Mouse (Mus musculus) monocyte, adult 5-6 weeks (primary cell): ENCODE measurements around the gene Dppa5a. TPM values are rescaled to one million over a fixed set of nuclear protein-coding genes. Genes with fewer than 3 reads are reported as not detected.
A peak's percentile ranks its signal among the peaks of the same experiment; 100 is the strongest.
"Not testable (repeated sequence)": the region's sequence is repeated elsewhere in the genome, so short reads cannot be mapped to it uniquely, and the experiment has no call there.

Experiments
- ATAC-seq: fragments of 153-309, 156-312 bp; replicated peaks from 2 replicates; pipeline ENCODE4 v1.8.0; 2017; ENCODE audit warnings: mild to moderate bottlenecking; ENCODE audit not compliant: low TSS enrichment, insufficient number of reproducible peaks, severe bottlenecking, poor library complexity, low FRiP score
- total RNA-seq: library from RNA; stranded (forward); fragments of 200-1000, 200-491, 200-594 nt; gene quantifications from 3 replicates; pipeline ENCODE4 v1.2.3, GENCODE M21; 2017

Gene Dppa5a
- total RNA-seq, 1 experiment from 2014 or later = not detected

- ATAC-seq = no peak
These were observed 1.4 kb upstream of the Dppa5a start for GRCm38 (mm10) chr9:78369349-78369748.

GRCm38 (mm10) chr9:78368671-78369293, 805 bp upstream of the Dppa5a start:
- ATAC-seq = no peak

- ATAC-seq = no peak
These were observed 2.0 kb downstream of the Dppa5a start for GRCm38 (mm10) chr9:78365850-78366544.

GRCm38 (mm10) chr9:78364701-78365100, 3.3 kb downstream of the Dppa5a start:
- ATAC-seq = no peak

GRCm38 (mm10) chr9:78363374-78363773, 4.6 kb downstream of the Dppa5a start:
- no peak for ATAC-seq

- ATAC-seq = no peak
These were observed 7.5 kb downstream of the Dppa5a start for GRCm38 (mm10) chr9:78360484-78360872.

- ATAC-seq = no peak
These were observed 8.1 kb downstream of the Dppa5a start for GRCm38 (mm10) chr9:78359750-78360483.

- peak; percentile 56; the same call in 1 of the 2 replicates for ATAC-seq
These were observed 9.9 kb downstream of the Dppa5a start for GRCm38 (mm10) chr9:78358053-78358452.

GRCm38 (mm10) chr9:78355611-78356010, 12.4 kb downstream of the Dppa5a start, which contains the start of gene Gsta2:
Gene Gsta2, minus strand, starts transcription at chr9:78355788.
- no peak for ATAC-seq

- ATAC-seq = no peak
These were observed 13.1 kb downstream of the Dppa5a start for GRCm38 (mm10) chr9:78354665-78355578.

GRCm38 (mm10) chr9:78351504-78352220, 16.3 kb downstream of the Dppa5a start:
- no peak for ATAC-seq

- not testable (repeated sequence) for ATAC-seq
These were observed 18.0 kb downstream of the Dppa5a start for GRCm38 (mm10) chr9:78350007-78350406.

- not testable (repeated sequence) for ATAC-seq
These were observed 18.8 kb downstream of the Dppa5a start for GRCm38 (mm10) chr9:78349141-78349540.

GRCm38 (mm10) chr9:78348206-78349004, 19.6 kb downstream of the Dppa5a start:
- not testable (repeated sequence) for ATAC-seq

- no peak for ATAC-seq
These were observed 21.0 kb downstream of the Dppa5a start for GRCm38 (mm10) chr9:78347004-78347403.

- not testable (repeated sequence) for ATAC-seq
These were observed 22.7 kb downstream of the Dppa5a start for GRCm38 (mm10) chr9:78345235-78345634.

GRCm38 (mm10) chr9:78343055-78343454, 24.9 kb downstream of the Dppa5a start:
- ATAC-seq = 0 out of 2 replicates have a peak, but pooled peaks have one; percentile 17
